Mouse (Mus musculus) G1E-ER4 (cell line): ENCODE measurements around the gene Yeats2. TPM values are rescaled to one million over a fixed set of nuclear protein-coding genes. Genes with fewer than 3 reads are reported as not detected.

Experiments
- GATA1 ChIP-seq: IDR thresholded peaks from one replicate; pipeline ENCODE4 v1.8.0; 2012; ENCODE audit warnings: low read length, inconsistent platforms
- polyA plus RNA-seq: library from polyadenylated mRNA; stranded (reverse); fragments of >175 nt; gene quantifications from 2 replicates; pipeline ENCODE4 v1.2.3, GENCODE M21; 2012

Yeats2 gene
- polyA plus RNA-seq, 1 experiment = 47.6 TPM

GRCm38 (mm10) chr16:20240468-20241414, 99.9 kb downstream of the Yeats2 start, which contains the start of gene Map6d1:
Gene Map6d1, minus strand, starts transcription at chr16:20241358.
- TF ChIP-seq GATA1 = no peak

- no peak for TF ChIP-seq GATA1
These were observed 106.2 kb downstream of the Yeats2 start for GRCm38 (mm10) chr16:20247103-20247502.

GRCm38 (mm10) chr16:20248442-20249174, 107.7 kb downstream of the Yeats2 start:
- TF ChIP-seq GATA1 = no peak

- no peak for TF ChIP-seq GATA1
These were observed 117.1 kb downstream of the Yeats2 start for GRCm38 (mm10) chr16:20257926-20258325.

GRCm38 (mm10) chr16:20265089-20265488, 124.2 kb downstream of the Yeats2 start:
- TF ChIP-seq GATA1 = no peak

- no peak for TF ChIP-seq GATA1
These were observed 130.5 kb downstream of the Yeats2 start for GRCm38 (mm10) chr16:20271339-20271738.

- TF ChIP-seq GATA1 = no peak
These were observed 132.1 kb downstream of the Yeats2 start for GRCm38 (mm10) chr16:20272994-20273393.

GRCm38 (mm10) chr16:20279395-20279794, 138.5 kb downstream of the Yeats2 start:
- no peak for TF ChIP-seq GATA1

GRCm38 (mm10) chr16:20280238-20280637, 139.4 kb downstream of the Yeats2 start:
- TF ChIP-seq GATA1 = no peak

Other genes starting within 250 kb of the Yeats2 start
- gene Klhl6, start 158.0 kb upstream of the Yeats2 start, polyA plus RNA-seq = 0.27 and 0.55 TPM in 2 replicates
- 13.0 and 23.0 TPM in 2 replicates for gene Klhl24, start 43.5 kb upstream of the Yeats2 start, polyA plus RNA-seq
- gene Map6d1, start 100.3 kb downstream of the Yeats2 start, polyA plus RNA-seq = not detected in 2 replicates
- 227 and 416 TPM in 2 replicates for gene Parl, start 161.3 kb downstream of the Yeats2 start, polyA plus RNA-seq
- gene Cyp2ab1, start 184.3 kb downstream of the Yeats2 start, polyA plus RNA-seq = not detected in 2 replicates